Mouse (Mus musculus) forebrain, embryonic 10.5 days (tissue): Measurements from ENCODE around the gene Usp44. TPM values are rescaled to one million over a fixed set of nuclear protein-coding genes. Genes with fewer than 3 reads are reported as not detected.
"Not testable (repeated sequence)": the region's sequence is repeated elsewhere in the genome, so short reads cannot be mapped to it uniquely, and the experiment has no call there.

Source experiments
- DNase-seq: peaks from one replicate; pipeline ENCODE4 v3.0.0-alpha.2; 2017; ENCODE audit warnings: low spot score; ENCODE audit errors: extremely low spot score
- H3K27ac ChIP-seq: fragments of 300-500 bp; sonication (generic); 2 replicates; pipeline ENCODE4 v1.5.1; 2016; ENCODE audit warnings: mild to moderate bottlenecking
- H3K27me3 ChIP-seq: fragments of 300-500 bp; sonication (generic); 2 replicates; pipeline ENCODE4 v1.6.1; 2016; ENCODE audit warnings: mild to moderate bottlenecking; ENCODE audit not compliant: poor library complexity, severe bottlenecking
- H3K36me3 ChIP-seq: fragments of 300-500 bp; sonication (generic); replicated peaks from 2 replicates; pipeline ENCODE4 v1.6.1; 2016; ENCODE audit warnings: mild to moderate bottlenecking, moderate library complexity
- H3K4me1 ChIP-seq: fragments of 300-500 bp; sonication (generic); 2 replicates; pipeline ENCODE4 v1.6.1; 2016
- H3K4me3 ChIP-seq: fragments of 300-500 bp; sonication (generic); 2 replicates; pipeline ENCODE4 v1.5.1; 2016; ENCODE audit warnings: mild to moderate bottlenecking, moderate library complexity
- H3K9me3 ChIP-seq: fragments of 300-500 bp; sonication (generic); 2 replicates; pipeline ENCODE4 v1.6.1; 2016; ENCODE audit warnings: mild to moderate bottlenecking, moderate library complexity
- WGBS: fragments of 180-500 bp; shearing (Covaris S2); methylation state at CpG from one replicate; pipeline ENCODE4 v1.1.7; 2016; 5-methylcytosine and 5-hydroxymethylcytosine counted together
- polyA plus RNA-seq: library from polyadenylated mRNA; unstranded; fragments of >200 nt; fragmentation: Nextera tagmentation; extraction: Ambion mirVana; gene quantifications from 2 replicates; pipeline ENCODE4 v1.2.1, GENCODE M21; 2016

The Usp44 gene
- polyA plus RNA-seq, 1 experiment from 2014 or later, result 16.3 TPM

DNA sequence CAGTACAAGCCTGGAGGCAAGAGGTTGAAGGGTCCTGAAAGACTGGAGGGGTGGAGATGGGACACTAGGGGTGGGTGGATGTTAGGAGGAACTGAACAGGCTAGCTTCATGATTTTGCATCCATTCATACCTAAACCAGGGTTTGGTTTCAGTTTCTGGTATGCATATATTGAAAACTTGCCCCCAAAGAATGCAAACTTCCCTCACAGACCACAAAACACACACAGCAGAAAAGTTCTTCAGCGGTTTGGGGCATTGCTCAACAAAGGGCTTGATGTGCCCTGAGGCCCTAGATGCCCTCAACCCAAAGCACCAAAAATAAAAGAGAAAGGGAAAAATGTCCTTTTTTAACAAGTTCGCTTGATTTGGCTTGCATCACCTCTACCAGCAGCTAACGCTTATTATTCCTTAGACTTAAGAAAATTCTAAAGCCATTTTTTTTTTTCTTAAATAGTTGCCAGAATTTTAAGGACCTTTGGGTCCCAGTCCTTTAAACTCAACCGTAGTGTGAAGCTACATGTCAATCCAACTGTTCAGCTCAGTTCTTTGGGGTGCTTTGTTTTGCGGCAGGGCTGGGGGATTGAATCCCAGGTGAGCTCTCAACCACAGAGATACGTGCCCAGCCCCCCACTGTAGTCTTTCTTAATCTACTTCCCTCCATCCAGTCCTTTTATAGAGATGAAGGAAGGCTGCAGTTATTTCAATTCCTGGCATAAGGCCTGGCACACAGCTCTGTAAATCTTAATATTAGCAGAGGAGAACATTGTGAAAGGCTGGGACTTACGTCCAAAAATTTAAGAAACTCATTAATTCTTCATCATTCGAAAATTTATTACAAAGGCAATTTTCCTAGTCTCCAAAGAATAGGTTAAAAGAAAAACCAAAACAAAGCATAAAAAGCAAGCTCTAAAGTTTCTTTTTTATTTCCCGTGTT lies 1.2 kb upstream of the Usp44 start:
- H3K4me3 ChIP-seq, result no peak overlapping the region
- peaks cover 43% of the 10 kb centered on the region for H3K4me1 ChIP-seq
- no peak overlapping the region for H3K27ac ChIP-seq
- DNase-seq, result no peak
- no peaks in the 10 kb centered on the region for H3K36me3 ChIP-seq
- H3K27me3 ChIP-seq, result peaks cover 58% of the 10 kb centered on the region
- WGBS, result 28% methylated on average over 9 of the region's 9 CpGs
- no peaks in the 10 kb centered on the region for H3K9me3 ChIP-seq

GRCm38 (mm10) chr10:93831730-93832574 lies 597 bp downstream of the Usp44 start:
- Histone ChIP-seq H3K4me1 (peaks cover 47% of the 10 kb centered on the region), H3K4me3 (peak overlapping the region; percentile 35), H3K9me3 (no peaks in the 10 kb centered on the region), H3K27ac (peak overlapping the region; percentile 40; the same call in 1 of the 2 replicates), H3K27me3 (peaks cover 76% of the 10 kb centered on the region), H3K36me3 (no peaks in the 10 kb centered on the region)
- WGBS, result 6% methylated on average over 18 of the region's 18 CpGs
- no peak for DNase-seq

DNA sequence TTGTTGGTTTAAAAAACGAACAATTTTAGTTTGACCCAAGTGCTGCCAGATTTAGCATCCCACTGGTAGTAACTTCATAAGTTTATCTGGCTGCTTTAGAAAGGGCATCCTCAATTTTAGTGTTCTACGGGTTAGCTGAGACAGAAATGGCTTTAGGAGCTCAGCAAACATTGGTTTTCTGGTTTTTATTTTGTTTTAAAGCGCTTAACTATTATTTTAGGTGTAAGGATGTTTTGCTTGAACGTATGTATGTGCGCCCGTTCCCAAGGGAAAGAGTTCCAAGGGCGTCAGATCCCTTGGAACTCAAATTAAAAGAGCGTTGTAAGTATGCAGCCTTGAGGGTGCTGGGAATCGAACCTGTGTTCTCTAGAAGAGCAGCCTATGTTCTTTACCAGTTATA lies 1.5 kb downstream of the Usp44 start:
- Histone ChIP-seq H3K36me3 (no peaks in the 10 kb centered on the region), H3K4me1 (peaks cover 56% of the 10 kb centered on the region), H3K27me3 (peaks cover 76% of the 10 kb centered on the region), H3K4me3 (no peak overlapping the region), H3K9me3 (no peaks in the 10 kb centered on the region), H3K27ac (no peak overlapping the region)
- no peak for DNase-seq
- 26% methylated on average over 9 of the region's 9 CpGs for WGBS

- peaks cover 76% of the 10 kb centered on the region for H3K27me3 ChIP-seq
- H3K36me3 ChIP-seq, result no peaks in the 10 kb centered on the region
- H3K4me1 ChIP-seq, result peaks cover 61% of the 10 kb centered on the region
- peak overlapping the region; percentile 89 for H3K27ac ChIP-seq
- H3K4me3 ChIP-seq, result peak overlapping the region; percentile 68
- DNase-seq, result no peak
- WGBS, result 3% methylated on average over 16 of the region's 16 CpGs
- H3K9me3 ChIP-seq, result no peaks in the 10 kb centered on the region
These were observed 2.0 kb downstream of the Usp44 start for GRCm38 (mm10) chr10:93833370-93833698.

GRCm38 (mm10) chr10:93833699-93834393 lies 2.5 kb downstream of the Usp44 start:
- H3K27me3 ChIP-seq, result peaks cover 81% of the 10 kb centered on the region
- H3K36me3 ChIP-seq, result no peaks in the 10 kb centered on the region
- WGBS, result under 1% methylated on average over 74 of the region's 75 CpGs
- H3K9me3 ChIP-seq, result no peaks in the 10 kb centered on the region
- H3K4me3 ChIP-seq, result peak overlapping the region; percentile 68
- peak overlapping the region; percentile 89 for H3K27ac ChIP-seq
- peaks cover 62% of the 10 kb centered on the region for H3K4me1 ChIP-seq
- peak; percentile 93 for DNase-seq

DNA sequence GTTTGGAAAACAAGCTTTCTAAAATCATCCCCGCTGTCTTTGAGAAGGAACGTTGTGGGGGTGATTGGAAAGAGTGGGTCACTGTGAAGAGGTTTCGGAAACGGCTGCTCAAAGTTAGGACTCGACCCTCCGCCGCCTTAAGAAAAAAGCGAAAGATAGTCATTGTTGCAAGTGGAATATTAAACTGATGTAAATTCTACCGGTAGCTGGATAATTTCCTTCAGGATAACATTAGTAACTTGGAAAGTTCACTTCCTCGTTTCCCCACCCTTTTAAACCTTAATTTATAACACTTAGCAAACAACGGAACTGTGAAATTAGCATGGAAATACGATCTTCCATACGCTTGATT lies 3.0 kb downstream of the Usp44 start:
- H3K4me3 ChIP-seq, result peak overlapping the region; percentile 68
- WGBS, result 4% methylated on average over 13 of the region's 13 CpGs
- no peaks in the 10 kb centered on the region for H3K9me3 ChIP-seq
- peaks cover 62% of the 10 kb centered on the region for H3K4me1 ChIP-seq
- DNase-seq, result no peak
- H3K36me3 ChIP-seq, result no peaks in the 10 kb centered on the region
- H3K27me3 ChIP-seq, result peaks cover 81% of the 10 kb centered on the region
- H3K27ac ChIP-seq, result peak overlapping the region; percentile 89

GRCm38 (mm10) chr10:93835115-93835514 lies 3.8 kb downstream of the Usp44 start:
- H3K4me3 ChIP-seq, DNase-seq, H3K9me3 ChIP-seq, H3K36me3 ChIP-seq, H3K27ac ChIP-seq: not testable (repeated sequence)
- Histone ChIP-seq H3K27me3 (peaks cover 74% of the 10 kb centered on the region), H3K4me1 (peaks cover 59% of the 10 kb centered on the region)
- WGBS, result 87% methylated on average over 7 of the region's 7 CpGs

DNA sequence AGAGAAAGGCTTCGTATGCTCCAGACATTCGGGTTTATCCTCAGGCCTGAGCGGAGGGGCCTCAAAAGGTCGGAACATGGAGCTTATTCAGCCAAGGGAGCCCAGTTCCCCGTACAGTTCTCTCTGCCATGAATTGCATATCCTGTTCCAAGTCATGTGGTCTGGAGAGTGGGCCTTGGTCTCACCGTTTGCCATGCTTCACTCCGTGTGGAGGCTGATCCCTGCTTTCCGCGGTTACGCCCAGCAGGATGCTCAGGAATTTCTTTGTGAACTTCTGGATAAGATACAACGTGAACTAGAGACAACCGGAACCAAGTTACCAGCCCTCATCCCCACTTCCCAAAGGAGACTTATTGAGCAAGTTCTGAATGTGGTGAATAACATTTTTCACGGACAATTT lies 15.4 kb downstream of the Usp44 start:
- no peak for DNase-seq
- Histone ChIP-seq H3K27me3 (no peaks in the 10 kb centered on the region), H3K27ac (no peak overlapping the region), H3K4me3 (no peak overlapping the region), H3K9me3 (peaks cover 28% of the 10 kb centered on the region), H3K4me1 (no peaks in the 10 kb centered on the region), H3K36me3 (peaks cover 80% of the 10 kb centered on the region)
- 97% methylated on average over 13 of the region's 13 CpGs for WGBS

- Histone ChIP-seq H3K36me3 (peaks cover 66% of the 10 kb centered on the region), H3K4me1 (no peaks in the 10 kb centered on the region), H3K4me3 (no peak overlapping the region), H3K27me3 (no peaks in the 10 kb centered on the region), H3K27ac (no peak overlapping the region), H3K9me3 (no peaks in the 10 kb centered on the region)
- WGBS, result 92% methylated on average over 9 of the region's 9 CpGs
- no peak for DNase-seq
These were observed 23.8 kb downstream of the Usp44 start for GRCm38 (mm10) chr10:93855126-93855525.

- H3K36me3 ChIP-seq, result peaks cover 69% of the 10 kb centered on the region
- no peaks in the 10 kb centered on the region for H3K9me3 ChIP-seq
- H3K27me3 ChIP-seq, result no peaks in the 10 kb centered on the region
- 93% methylated on average over 6 of the region's 6 CpGs for WGBS
- no peak overlapping the region for H3K4me3 ChIP-seq
- no peaks in the 10 kb centered on the region for H3K4me1 ChIP-seq
- no peak for DNase-seq
- no peak overlapping the region for H3K27ac ChIP-seq
These were observed 24.7 kb downstream of the Usp44 start for GRCm38 (mm10) chr10:93856095-93856494.

DNA sequence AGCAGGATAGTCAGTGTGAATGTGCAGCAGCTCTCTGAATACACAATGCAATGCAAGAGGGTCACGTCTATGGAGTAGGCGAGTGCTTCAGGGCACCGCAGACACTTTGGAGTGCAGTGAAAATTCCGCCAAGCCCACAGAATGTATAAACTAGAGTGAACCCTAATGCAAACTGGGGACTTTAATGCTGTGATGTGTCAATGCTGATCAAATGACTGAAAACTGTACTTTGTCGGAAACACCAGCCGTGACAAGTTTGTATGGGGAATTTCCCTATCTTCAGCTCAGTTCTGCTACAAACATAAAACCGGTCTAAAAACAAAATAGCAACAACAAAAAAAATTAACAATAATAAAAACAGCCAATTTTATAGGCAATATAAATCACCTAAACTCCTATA lies 37.0 kb downstream of the Usp44 start:
- Histone ChIP-seq H3K4me1 (no peaks in the 10 kb centered on the region), H3K36me3 (peaks cover 100% of the 10 kb centered on the region), H3K27ac (no peak overlapping the region), H3K4me3 (no peak overlapping the region), H3K27me3 (no peaks in the 10 kb centered on the region), H3K9me3 (no peaks in the 10 kb centered on the region)
- 94% methylated on average over 7 of the region's 7 CpGs for WGBS
- no peak for DNase-seq

DNA sequence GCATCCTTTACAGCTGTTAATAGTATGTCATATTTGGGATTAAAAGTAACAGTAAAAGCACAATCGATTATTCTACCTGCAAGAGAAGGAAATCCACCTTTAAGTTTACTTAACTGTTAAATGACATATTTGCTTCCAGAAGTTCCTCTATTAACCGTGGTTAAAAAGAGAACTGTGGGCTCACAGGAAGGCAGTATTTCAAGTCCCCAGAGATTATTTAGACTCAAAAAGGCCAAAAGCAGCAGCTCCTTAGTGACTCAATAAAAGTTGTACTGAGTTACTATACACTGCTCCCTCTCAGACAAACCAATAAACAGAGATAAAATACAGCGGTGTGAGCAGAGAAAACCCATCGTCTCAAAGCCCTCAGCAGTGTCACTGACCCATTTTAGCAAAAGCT lies 37.5 kb downstream of the Usp44 start:
- no peak for DNase-seq
- WGBS, result 92% methylated on average over 4 of the region's 4 CpGs
- Histone ChIP-seq H3K4me1 (no peaks in the 10 kb centered on the region), H3K27me3 (no peaks in the 10 kb centered on the region), H3K9me3 (no peaks in the 10 kb centered on the region), H3K27ac (no peak overlapping the region), H3K4me3 (no peak overlapping the region), H3K36me3 (peaks cover 100% of the 10 kb centered on the region)
